In the genomic region with DNA sequence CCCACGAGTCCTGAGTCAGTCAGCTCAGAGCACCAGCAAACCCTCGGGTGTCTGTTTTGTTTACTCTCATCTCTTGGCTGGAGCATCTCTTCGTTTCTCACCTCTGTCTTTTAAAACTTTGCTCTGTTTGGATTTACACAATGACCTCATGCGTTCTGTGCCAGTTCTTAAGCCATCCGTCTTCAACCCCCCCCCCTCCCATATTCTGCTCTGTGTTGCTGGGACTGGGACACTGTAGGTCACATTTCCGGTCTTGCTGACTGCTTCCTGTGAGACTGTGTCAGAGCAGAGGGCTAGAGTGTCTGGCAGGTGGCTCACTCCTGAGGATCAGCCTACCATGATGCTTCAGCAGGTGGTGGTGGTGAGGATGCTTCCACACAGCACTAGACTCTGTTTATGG, we compare ENCODE assay signal across 23 mouse cellular contexts.
"Had no signal": no experiment of that assay in that cellular context is flagged by ENCODE, and none has a peak within 500 bp of the region (broad histone marks: within the 10 kb centered on the region; RNA-seq: fewer than 3 reads in every experiment).

No protein-coding gene starts in this region.

- H3K4me3 ChIP-seq: heart, embryonic 10.5 days; heart, embryonic 12.5 days; hindbrain, embryonic 13.5 days; hindbrain, embryonic 15.5 days; kidney, embryonic 15.5 days; limb, embryonic 13.5 days; limb, embryonic 15.5 days had no signal

- ATAC-seq: hindbrain, postnatal 0 days; intestine, embryonic 16.5 days had no signal

- DNase-seq: gastrocnemius, postnatal 14 days; gastrocnemius, postnatal 36 days; heart, adult 18-20 months; heart, postnatal 14 days; heart, postnatal 36 days; kidney, adult 11 months; kidney, adult 2 months; kidney, adult 9 months; kidney, postnatal 14 days; kidney, postnatal 36 days; layer of hippocampus, adult 9-11 months; layer of hippocampus, postnatal 36 days; left cerebral cortex, postnatal 4 days had no signal

- H3K9me3 ChIP-seq: heart, embryonic 10.5 days; hindbrain, embryonic 13.5 days; hindbrain, embryonic 15.5 days; kidney, embryonic 15.5 days; limb, embryonic 13.5 days; limb, embryonic 15.5 days had no signal

- H3K27me3 ChIP-seq: heart, embryonic 12.5 days; hindbrain, embryonic 15.5 days; kidney, embryonic 15.5 days; limb, embryonic 13.5 days; limb, embryonic 15.5 days had no signal

- H3K9ac ChIP-seq: heart, embryonic 12.5 days; hindbrain, embryonic 13.5 days; hindbrain, embryonic 15.5 days; kidney, embryonic 15.5 days; limb, embryonic 13.5 days; limb, embryonic 15.5 days had no signal

- H3K36me3 ChIP-seq: heart, embryonic 10.5 days; heart, embryonic 12.5 days; hindbrain, embryonic 13.5 days; hindbrain, embryonic 15.5 days; kidney, embryonic 15.5 days; limb, embryonic 13.5 days; limb, embryonic 15.5 days had no signal

- H3K27ac ChIP-seq: heart, embryonic 10.5 days; hindbrain, embryonic 13.5 days; hindbrain, embryonic 15.5 days; hindbrain, postnatal 0 days; kidney, embryonic 15.5 days; kidney, postnatal 0 days; limb, embryonic 13.5 days; limb, embryonic 15.5 days had no signal

- H3K4me2 ChIP-seq: heart, embryonic 12.5 days; hindbrain, embryonic 13.5 days; hindbrain, embryonic 15.5 days; kidney, embryonic 15.5 days; limb, embryonic 13.5 days; limb, embryonic 15.5 days had no signal
